Comparison of ENCODE assay signal across 8 mouse cellular contexts in genomic region chr5:143654670-143655510, GRCm38 (mm10). TPM values are rescaled to one million over a fixed set of nuclear protein-coding genes. Genes with fewer than 3 reads are reported as not detected.
A peak's percentile ranks its signal among the peaks of the same experiment; 100 is the strongest.
DNase-seq lines count a peak whose midpoint lies in the region; ATAC-seq and TF ChIP-seq lines count a peak whose summit lies in the region.

No protein-coding gene starts in this region.

- no peaks in the 10 kb centered on the region for H3K36me3 ChIP-seq in midbrain, postnatal 0 days (ENCODE audit: insufficient read depth, low read length)
- H3K36me3 ChIP-seq in midbrain, embryonic 16.5 days (ENCODE audit: control insufficient read depth, insufficient read depth, low read length): no peaks in the 10 kb centered on the region
- H3K36me3 ChIP-seq in kidney, embryonic 16.5 days (ENCODE audit: insufficient read depth, low read length): peaks cover 8% of the 10 kb centered on the region; the same call in 1 of the 2 replicates

- no peaks in the 10 kb centered on the region for H3K9me3 ChIP-seq in midbrain, postnatal 0 days (ENCODE audit: low read length)
- no peaks in the 10 kb centered on the region for H3K9me3 ChIP-seq in midbrain, embryonic 16.5 days (replicated peaks; ENCODE audit: control insufficient read depth, low read length, poor library complexity, severe bottlenecking)
- H3K9me3 ChIP-seq in kidney, embryonic 16.5 days (ENCODE audit: low read length): 0 out of 2 replicates have a peak, but pooled peaks cover 4% of the 10 kb centered on the region

- H3K27me3 ChIP-seq in midbrain, postnatal 0 days (ENCODE audit: insufficient read depth, low read length): no peaks in the 10 kb centered on the region
- H3K27me3 ChIP-seq in midbrain, embryonic 16.5 days (ENCODE audit: control insufficient read depth, insufficient read depth, low read depth, low read length): no peaks in the 10 kb centered on the region
- H3K27me3 ChIP-seq in kidney, embryonic 16.5 days (ENCODE audit: insufficient read depth, low read length): no peaks in the 10 kb centered on the region

- peak; percentile 51 for DNase-seq in midbrain, postnatal 0 days (ENCODE audit: low spot score)
- DNase-seq in heart, adult 9 months (ENCODE audit: low spot score in 2 of 2): peak; percentile 75 to 84
- DNase-seq in naive thymus-derived CD4-positive, alpha-beta T cell, adult 2 months (ENCODE audit: low read depth): peak; percentile 67
- DNase-seq in cerebellum, adult 11 months: no peak
- no peak for DNase-seq in layer of hippocampus, adult 8-10 months (ENCODE audit: low spot score in 2 of 2)
- DNase-seq in right cerebral cortex, postnatal 10 days (ENCODE audit: low spot score in 2 of 2): no peak

- no peaks in the 10 kb centered on the region for H3K4me1 ChIP-seq in midbrain, postnatal 0 days (ENCODE audit: insufficient read depth, low read length)
- H3K4me1 ChIP-seq in midbrain, embryonic 16.5 days (ENCODE audit: control insufficient read depth, insufficient read depth, low read length): no peaks in the 10 kb centered on the region
- H3K4me1 ChIP-seq in kidney, embryonic 16.5 days (ENCODE audit: insufficient read depth, low read length): peaks cover 57% of the 10 kb centered on the region

- WGBS in midbrain, postnatal 0 days: 27% methylated on average over 7 of the region's 7 CpGs
- 25% methylated on average over 7 of the region's 7 CpGs for WGBS in midbrain, embryonic 16.5 days
- WGBS in kidney, embryonic 16.5 days: 8% methylated on average over 7 of the region's 7 CpGs

- no peak for TF ChIP-seq CTCF in midbrain, postnatal 0 days (IDR thresholded peaks at IDR 0.05)

- no peak overlapping the region for H3K27ac ChIP-seq in midbrain, postnatal 0 days (ENCODE audit: low read depth, low read length)
- H3K27ac ChIP-seq in midbrain, embryonic 16.5 days (ENCODE audit: low read length): no peak overlapping the region
- peak overlapping the region; percentile 94 for H3K27ac ChIP-seq in kidney, embryonic 16.5 days (ENCODE audit: low read length)

- no peak overlapping the region for H3K9ac ChIP-seq in midbrain, postnatal 0 days (replicated peaks; ENCODE audit: low read length, poor library complexity, severe bottlenecking)
- no peak overlapping the region for H3K9ac ChIP-seq in midbrain, embryonic 16.5 days (ENCODE audit: low read depth, low read length)
- H3K9ac ChIP-seq in kidney, embryonic 16.5 days (replicated peaks; ENCODE audit: low read length): peak overlapping the region; percentile 18; the same call in 1 of the 2 replicates

- no peak overlapping the region for H3K4me2 ChIP-seq in midbrain, postnatal 0 days (ENCODE audit: low read depth, low read length, poor library complexity, severe bottlenecking)
- H3K4me2 ChIP-seq in midbrain, embryonic 16.5 days (ENCODE audit: low read length): no peak overlapping the region
- no peak overlapping the region for H3K4me2 ChIP-seq in kidney, embryonic 16.5 days (replicated peaks; ENCODE audit: low read depth, low read length)

- ATAC-seq in midbrain, postnatal 0 days (ENCODE audit: low FRiP score): no peak
- ATAC-seq in midbrain, embryonic 16.5 days: no peak
- peak; percentile 93 for ATAC-seq in kidney, embryonic 16.5 days (ENCODE audit: low FRiP score, low TSS enrichment)

- no peak overlapping the region for H3K4me3 ChIP-seq in midbrain, postnatal 0 days (ENCODE audit: low read depth, low read length)
- no peak overlapping the region for H3K4me3 ChIP-seq in midbrain, embryonic 16.5 days (ENCODE audit: low read depth, low read length)
- H3K4me3 ChIP-seq in kidney, embryonic 16.5 days (ENCODE audit: low read length): no peak overlapping the region

RNA-seq across cellular contexts. Expression of gene Cyth3, which starts 32.6 kb away (rescaled TPM):
- total RNA-seq in midbrain, postnatal 0 days (2014; rRNA removed): 47.8 and 51.5 TPM in 2 replicates
- 34.1 and 35.4 TPM in 2 replicates for polyA plus RNA-seq in midbrain, postnatal 0 days (2015; fragmentation: Nextera tagmentation; extraction: Ambion mirVana)
- polyA plus RNA-seq in midbrain, embryonic 16.5 days (2015; fragmentation: Nextera tagmentation; extraction: Ambion mirVana): 40.2 and 40.7 TPM in 2 replicates
- 79.2 and 81.3 TPM in 2 replicates for polyA plus RNA-seq in kidney, embryonic 16.5 days (2015; fragmentation: Nextera tagmentation; extraction: Ambion mirVana)
- 10 to 100 TPM; 37.1 to 44.8 (median 39.0) TPM for total RNA-seq in layer of hippocampus, adult 8-10 months (2022)

Comparison
In these comparisons a context has a peak if more than half of its experiments do, and no peak if none do; other contexts are left out.
1. DNase-seq: peak in midbrain, postnatal 0 days (single experiment), heart, adult 9 months (2 of 2) and naive thymus-derived CD4-positive, alpha-beta T cell, adult 2 months (single experiment); none in cerebellum, adult 11 months (single experiment), layer of hippocampus, adult 8-10 months (0 of 2) and right cerebral cortex, postnatal 10 days (0 of 2).